Mouse (Mus musculus) embryo, embryonic 10.5 days (tissue): ENCODE data around the gene H1f0.

ENCODE experiments used
- DNase-seq: peaks from one replicate; pipeline ENCODE4 v3.0.0-alpha.2; 2015; ENCODE audit warnings: low spot score

The H1f0 gene

DNA sequence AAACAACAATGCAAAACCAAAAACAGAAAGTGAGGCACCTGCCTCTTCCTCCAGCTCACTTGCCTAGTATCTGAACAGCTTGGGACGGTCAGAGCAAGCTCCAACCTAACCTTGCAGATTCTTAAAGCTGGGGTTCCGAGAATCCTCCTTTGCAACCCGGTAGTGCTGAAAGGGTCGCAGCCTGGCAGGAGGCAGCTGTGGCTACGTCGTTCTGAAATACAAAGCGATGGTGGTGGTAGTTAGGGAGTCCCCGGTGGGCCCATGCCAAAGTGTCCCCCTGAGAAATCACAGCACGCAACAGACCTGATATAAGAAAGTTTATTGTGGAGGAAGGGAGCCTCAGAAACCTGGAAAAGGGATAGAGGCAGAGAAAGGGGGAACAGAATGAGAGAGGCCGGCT lies 10.1 kb downstream of the H1f0 start:
- DNase-seq, result no peak

DNA sequence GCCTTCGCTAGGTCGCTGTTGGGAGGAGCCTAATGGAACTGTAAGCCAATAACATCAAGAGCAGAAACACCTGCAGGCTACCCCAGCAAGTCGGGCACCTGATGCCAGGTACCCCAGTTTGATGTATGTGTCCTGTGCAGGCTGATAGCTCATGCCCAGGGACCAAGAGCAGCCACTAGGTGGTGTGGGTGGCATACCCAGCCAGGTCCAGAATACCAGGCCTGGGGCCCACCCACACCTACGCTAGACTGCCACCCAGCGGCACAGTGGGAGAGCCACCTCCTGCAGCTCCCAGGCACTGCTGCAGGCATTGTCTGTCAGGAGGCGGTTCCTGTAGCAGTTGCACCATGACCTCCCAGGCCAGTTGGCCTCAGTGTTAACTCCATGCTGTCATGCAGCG lies 10.6 kb downstream of the H1f0 start:
- peak; percentile 78 for DNase-seq

DNA sequence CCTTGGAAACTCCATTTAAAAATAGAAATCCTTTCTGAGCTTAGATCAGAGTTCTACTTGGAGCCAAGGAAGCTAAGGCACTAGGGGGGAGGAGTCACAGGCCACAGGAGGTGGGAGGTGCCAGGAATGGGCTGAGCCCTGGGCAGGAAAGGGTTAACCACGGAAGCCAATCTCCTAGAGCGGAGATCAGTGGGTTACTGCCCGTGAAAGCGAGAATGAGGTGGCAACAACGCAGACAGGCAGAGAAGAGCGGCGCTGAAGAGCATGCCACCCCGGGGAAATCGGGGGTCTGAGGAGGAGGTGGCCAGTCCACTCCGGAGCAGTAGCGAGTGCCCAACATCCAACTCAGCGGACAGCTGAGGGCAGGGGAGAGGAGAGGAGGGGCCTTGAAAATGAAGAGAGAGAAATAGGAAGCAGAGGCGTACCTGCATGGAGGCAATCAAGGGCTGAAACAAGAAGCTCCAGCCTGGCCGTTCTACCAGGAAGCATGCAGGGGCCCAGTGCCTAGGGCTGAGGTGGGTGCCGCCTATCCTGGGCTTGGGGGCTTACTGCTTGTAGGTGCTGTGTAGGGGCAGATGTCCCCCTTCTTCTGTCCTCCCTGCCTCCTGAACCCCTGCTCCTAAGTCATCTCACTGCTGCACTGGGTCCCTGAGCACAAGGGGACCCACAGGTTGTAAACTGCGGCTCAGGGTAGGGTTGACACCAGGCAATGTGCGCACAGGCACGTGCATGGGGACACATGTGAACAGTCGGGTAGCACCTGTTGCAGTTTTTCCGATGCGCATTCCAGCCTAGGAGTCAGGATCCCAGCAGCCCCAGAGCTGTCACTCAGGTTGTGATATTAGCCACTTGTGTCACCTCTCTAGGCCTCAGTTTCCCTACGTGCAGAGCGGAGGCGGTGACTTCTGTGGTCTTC lies 12.5 kb downstream of the H1f0 start:
- peak; percentile 52 for DNase-seq

DNA sequence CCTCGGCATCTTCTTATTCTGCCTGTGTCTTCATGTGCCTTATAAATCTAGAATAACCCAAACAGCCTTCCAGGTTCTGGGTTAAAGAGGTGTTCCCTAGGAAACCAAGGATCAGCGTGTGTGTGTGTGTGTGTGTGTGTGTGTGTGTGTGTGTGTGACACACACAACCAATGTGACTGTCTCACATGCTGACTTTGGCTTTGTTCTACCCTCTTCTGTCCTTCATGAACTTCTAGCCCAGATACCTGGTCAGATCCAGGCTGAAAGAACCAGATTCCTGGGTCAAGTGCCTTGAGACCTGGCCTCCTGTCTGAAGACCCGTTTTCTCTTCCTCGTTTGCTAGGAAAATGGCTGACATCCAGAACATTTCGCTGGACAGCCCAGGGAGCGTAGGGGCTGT lies 13.3 kb downstream of the H1f0 start, which contains the start of gene Galr3:
TSS of gene Galr3 (plus strand) at position 301 of the 400 bp plus-strand sequence.
- DNase-seq, result no peak

DNA sequence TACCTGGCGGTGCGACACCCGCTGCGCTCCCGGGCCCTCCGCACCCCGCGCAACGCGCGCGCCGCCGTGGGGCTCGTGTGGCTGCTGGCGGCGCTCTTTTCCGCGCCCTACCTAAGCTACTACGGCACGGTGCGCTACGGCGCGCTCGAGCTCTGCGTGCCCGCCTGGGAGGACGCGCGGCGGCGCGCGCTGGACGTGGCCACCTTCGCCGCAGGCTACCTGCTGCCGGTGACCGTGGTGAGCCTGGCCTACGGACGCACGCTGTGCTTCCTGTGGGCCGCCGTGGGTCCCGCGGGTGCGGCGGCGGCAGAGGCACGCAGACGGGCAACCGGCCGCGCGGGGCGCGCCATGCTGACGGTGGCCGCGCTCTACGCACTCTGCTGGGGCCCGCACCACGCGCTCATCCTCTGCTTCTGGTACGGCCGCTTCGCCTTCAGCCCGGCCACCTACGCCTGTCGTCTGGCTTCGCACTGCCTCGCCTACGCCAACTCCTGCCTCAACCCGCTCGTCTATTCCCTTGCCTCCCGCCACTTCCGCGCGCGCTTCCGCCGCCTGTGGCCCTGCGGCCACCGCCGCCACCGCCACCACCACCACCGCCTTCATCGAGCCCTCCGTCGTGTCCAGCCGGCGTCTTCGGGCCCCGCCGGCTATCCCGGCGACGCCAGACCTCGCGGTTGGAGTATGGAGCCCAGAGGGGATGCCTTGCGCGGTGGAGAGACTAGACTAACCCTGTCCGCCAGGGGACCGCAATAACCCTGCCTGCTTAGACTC lies 14.7 kb downstream of the H1f0 start:
- peak; percentile 60 for DNase-seq

DNA sequence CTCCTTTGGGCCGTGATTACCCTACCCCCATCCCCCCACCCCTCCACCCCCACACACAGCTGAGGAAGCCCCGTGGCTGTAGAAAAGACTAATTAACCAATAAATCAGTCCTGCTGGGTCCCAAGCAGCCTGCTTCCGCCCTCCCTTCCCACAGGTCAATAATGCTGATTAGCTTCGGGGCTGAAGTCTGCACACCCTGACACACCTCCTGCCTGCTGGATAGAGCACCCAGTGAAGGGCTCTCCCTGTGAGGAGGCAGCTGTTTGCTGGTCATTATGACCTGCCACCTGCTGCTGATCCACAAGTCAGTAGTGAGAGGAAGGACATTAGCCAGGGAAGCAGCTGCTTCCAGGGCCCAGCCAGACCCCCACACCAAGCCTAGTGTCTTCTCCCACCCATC lies 16.6 kb downstream of the H1f0 start:
- peak; percentile 56 for DNase-seq

DNA sequence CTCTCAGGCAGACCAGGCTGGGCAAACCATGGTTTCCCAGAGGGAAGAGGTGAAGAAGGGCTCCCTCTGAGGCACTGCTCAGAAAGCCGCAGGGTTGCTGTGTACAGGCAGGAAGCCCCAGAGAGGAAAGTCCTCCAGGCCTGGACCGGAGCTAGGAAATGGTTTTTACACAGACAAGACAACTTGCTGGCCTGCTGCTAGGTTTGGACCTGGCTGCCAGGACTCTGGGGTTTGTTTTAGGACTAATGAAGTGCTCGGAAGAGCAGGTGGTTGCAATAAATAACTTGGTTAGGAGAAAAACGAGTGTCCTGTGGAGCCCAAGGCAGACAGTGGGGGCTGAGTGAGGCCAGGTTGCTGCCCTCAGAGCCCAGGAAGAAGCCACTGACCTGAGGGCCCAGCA lies 19.9 kb downstream of the H1f0 start:
- DNase-seq, result no peak

DNA sequence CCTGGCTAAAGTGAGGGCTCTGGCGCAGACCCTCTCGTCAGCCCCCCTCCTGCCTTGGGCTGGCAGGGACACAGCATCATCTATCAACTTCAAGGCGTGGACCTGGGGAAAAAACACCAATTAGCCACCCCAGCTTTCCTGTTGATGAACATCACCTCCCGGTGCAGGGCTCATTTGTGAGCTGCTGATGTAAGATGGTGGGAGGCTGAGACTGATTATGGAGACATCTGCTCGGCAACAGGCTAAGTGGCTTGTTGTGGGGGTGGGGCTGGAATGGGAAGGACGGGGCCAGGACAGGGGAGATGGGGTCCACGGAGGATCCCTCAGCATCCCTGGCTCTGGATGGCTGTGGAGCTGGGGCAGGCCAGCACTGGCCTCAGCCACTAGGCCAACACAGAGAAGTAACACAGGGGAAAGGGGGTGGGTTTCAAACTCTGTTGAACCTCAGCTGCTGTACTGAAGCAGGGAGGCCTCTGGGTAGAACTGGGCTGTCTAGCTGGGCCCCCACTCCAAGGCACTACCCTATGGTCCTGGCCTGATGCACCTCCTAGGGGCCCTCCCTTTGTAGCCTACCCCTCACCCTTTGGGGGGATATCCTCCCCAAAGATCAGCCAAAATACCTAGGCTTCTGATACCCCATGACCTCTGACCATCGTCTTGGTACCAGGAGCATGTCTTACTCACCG lies 22.1 kb downstream of the H1f0 start:
- DNase-seq, result no peak

DNA sequence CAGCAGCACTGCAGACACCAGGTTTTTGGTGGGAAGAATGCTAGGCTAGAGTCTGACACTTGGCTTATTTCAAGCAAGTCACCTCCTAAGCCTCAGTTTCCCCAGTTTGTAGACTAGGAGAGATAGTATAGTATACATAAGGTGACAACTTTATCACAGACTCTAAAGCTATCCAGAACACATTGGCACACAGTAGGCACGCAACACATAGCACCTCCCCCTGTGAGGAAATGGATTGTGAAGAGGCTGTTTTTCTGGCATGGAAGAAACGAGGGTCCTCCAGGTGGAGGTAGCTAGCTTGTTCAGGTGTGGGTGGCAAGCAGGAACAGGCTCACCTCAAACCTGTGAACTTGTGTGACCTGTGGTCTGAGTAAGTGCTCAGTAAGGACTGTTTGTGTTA lies 22.7 kb downstream of the H1f0 start:
- DNase-seq, result no peak

DNA sequence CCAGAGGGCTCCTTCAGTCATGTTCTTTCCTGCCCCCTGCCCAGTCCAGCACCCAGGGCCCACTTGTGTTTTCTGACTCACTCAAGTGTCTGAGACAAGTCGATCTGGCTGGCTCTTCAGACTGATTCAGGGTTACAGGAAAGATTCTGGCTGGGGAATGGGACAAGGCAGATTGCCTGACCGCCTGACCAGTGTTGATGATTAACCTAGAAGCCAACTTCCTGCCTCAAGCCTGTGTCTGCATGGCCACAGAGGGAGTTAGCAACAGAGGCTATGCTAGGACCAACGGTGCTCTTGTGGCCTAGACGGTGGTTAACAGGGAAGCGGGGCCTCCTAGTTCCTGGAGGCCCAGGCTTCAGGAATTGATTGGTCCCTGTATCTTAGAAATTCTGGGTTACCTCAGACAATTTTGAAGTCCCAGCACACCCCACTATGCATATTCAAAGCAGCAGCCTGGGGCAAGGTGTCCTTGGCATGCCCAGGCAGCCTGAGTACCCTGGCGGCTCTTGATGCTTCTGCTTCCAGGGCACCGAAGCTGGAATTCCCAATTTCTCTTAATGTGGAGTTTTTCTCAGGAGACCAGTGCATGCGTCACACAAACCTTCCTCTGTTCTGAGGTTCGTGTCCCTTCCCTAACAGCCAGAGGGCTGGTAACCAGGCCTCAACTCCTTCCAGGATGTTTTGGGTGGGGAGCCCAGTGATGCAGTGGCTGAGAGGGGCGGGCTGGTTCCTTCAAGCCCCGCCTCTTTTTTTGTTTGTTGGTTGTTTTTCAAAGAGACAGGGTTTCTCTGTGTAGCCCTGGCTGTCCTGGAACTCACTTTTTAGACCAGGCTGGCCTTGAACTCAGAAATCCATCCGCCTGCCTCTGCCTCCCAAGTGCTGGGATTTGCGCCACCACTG lies 23.5 kb downstream of the H1f0 start:
- DNase-seq, result no peak

DNA sequence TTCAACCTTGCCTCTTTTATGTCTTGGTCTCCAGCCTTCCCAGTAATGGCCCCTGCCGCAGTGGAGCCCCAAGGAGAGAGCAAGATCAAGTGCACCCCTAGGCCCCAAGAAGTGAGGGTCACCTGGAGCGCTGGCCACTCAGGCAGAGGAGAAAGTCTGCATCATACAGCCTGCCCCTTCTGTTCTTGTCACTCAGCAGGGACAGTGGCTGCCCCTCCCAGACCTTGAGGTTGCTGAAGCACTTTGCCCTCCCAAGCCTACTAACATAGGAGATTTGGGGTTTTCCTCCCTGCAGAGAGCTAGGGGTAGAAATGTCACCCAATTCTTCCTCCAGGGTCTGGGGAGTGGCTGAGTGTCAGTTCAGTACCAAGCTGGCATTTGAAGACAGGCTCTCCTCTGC lies 24.1 kb downstream of the H1f0 start:
- DNase-seq, result no peak

DNA sequence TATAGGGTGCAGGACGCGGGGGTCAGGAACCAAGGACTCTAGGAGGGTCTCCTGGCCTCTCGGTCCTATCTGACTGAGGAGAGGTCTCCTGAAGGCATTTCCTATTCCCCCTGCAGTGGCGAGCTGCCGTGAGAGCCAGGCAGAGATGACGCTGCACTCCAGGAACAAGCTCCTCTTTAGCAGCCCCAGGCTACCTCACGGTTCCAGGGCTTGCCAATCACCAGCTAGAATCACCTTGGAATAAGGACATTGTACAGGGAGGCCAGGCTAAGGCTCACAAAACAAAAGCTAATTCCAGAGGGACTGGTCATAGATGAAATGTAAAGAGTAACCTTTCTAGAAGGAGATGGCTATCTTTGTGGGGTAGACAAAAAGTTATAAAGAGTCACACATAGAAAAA lies 28.4 kb downstream of the H1f0 start:
- no peak for DNase-seq

DNA sequence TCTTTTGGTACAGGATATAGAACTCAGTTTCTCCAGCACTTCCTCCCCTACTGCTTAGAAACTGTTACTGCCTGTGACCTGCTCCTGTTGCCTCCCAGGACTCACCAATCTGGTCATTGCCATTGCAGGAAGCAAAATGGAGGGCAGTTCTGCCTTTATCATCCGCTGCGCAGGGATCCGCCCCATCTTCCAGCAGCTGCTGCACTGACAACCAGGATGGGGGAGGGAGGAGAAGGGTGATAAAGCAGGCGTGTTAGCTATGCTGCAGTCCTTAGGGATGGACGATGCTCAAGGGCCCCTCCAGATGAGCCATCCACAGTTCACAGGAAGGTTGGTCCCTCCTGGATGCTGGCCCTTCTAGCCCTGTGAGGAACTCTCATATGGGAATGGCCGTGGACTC lies 29.6 kb downstream of the H1f0 start:
- DNase-seq, result no peak

DNA sequence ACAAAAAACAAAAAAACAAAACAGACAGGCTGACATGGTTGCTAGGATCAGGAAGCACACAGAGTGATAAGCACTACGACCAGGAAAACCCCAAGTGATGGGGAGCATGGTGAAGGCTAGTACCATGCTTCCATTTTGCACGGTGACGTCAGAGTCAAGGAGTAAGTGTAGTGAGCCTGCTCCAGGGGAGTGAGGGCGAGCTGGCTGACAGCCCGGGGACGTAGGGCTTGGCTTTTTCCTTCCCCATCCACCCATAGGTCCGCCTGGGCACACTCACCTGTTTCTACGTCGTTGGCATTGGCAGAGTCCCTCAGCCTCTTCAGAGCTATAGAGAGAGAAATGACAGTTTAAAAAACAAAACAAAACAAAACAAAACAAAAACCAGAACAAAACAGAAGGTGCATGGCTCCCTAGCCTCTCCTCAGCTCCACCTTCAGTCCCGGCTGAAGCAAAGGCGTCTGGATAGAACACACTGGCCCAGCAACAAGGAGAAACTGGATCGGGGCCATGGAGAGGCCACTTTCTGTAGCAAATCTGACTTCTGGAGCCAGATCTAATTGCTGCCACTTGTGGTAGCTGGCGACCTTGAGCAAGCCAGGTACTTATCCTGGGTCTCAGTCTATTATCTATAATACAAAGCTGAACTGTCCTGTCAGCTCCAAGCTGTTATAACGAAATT lies 32.8 kb downstream of the H1f0 start:
- no peak for DNase-seq

DNA sequence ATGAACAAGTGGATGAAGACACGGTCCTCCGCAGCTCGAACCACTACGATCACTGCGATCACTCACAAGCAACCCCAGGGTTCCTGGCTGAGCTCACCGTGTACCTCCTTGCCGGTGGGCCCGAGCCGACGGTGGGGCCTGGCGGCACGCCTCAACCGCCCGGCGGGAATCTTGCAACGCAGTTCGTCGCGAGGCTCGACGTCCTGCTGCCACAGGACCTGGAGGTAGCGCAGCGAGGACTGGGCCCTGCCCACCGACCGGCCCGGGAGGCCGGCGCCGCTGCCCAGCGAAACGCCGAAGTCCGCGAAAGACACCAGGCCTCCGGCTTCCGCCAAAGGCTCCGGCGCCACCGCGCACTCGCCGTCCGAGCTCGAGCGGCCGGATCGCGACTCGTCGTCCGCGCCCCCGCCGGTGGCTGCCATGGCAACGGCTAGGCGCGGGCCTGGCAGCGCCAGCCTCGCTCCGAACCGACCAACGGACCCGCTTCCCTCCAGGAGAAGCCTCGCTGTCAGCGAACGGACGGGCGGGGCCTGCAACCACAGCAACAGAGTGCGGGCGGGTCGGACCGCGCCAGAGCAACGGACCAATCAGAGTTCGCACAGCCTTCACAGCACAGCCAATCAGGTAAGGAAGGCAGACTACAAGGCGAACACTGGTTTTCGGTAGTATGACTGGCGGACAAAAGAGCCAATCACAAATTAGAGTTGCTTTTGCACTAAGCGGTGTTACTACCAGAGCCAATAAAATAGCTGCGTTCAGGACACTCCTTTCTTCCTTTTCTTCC lies 34.3 kb downstream of the H1f0 start, which contains the start of gene Ankrd54:
TSS of gene Ankrd54 (minus strand) at position 518 of the 784 bp plus-strand sequence.
- peak; percentile 100 for DNase-seq

DNA sequence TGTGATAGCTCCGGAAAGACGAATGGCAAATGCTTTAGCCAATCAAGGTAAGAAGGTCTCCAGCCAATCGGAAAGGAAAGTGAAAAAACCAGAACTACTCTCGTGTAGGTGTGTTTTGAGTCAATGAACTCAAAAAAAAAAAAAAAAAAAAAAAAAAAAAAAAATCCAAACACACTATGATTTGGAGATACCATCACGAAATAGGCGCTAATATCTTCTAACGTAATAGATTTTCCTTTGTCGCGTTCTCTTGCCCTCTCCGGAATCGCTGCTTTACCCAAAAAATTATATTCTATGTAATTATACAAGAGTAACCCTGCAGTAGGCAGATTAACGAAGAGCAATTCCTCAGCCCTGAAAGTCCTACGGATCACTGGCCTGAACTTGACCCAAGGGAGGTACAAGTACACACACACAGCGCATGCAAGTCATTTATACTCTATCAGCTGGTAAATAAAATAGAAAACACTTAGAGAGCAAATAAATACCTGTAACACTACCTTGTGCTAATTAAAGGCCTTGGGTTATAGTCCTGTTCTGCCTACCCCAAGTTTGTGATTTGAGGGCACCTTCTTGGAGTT lies 35.0 kb downstream of the H1f0 start:
- no peak for DNase-seq

DNA sequence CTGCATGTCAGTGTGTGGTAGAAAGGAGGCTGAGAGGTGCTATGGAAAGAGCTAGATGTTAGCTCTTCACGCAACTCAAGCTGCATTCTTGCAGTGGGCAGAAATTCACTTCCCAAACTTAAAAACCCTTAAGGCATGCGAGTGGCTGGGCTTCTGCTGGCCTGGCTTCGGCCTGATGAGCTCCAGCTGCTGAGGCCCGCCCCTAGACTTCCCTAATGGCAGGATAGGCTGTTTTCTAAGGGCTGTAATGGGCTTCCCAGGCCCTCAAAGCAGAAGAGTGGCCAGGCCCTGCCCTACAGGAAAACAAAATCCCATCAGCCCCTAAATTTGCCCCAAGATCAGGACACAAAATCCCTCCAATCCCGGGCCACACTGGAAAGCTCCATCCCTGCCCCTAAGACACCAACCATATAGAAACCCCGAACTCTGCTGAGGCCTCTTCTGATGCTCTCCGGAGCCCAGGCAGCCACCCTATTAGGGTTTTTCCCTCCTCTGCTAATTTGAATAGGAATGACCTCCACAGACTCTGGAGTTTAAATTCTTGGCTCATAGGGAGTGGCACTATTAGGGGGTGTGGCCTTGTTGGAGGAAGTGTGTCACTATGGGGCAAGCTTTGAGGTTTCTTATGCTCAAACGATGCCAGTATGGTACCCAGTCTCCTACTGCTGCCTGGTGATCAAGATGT lies 37.0 kb downstream of the H1f0 start:
- no peak for DNase-seq

DNA sequence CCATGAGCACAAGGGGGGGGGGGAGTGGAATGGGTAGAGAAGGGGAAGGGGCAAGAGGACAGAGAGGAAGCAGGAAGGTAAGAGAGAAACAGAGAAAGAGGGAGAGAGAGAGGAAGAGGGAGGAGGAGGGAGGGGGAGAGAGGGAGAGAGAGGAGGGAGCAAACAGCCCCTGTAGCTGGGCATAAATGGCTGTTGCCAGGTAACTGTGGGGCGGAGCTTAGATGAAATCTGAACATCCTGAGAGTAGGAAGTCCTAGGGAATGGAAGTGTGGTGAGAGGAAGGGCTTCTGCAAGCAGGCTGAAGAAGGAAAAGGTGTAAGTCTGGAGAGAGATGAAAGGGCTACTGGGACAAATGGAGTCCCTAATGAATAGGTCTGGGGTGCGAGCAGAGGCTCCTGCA lies 38.0 kb downstream of the H1f0 start:
- DNase-seq, result peak; percentile 45

DNA sequence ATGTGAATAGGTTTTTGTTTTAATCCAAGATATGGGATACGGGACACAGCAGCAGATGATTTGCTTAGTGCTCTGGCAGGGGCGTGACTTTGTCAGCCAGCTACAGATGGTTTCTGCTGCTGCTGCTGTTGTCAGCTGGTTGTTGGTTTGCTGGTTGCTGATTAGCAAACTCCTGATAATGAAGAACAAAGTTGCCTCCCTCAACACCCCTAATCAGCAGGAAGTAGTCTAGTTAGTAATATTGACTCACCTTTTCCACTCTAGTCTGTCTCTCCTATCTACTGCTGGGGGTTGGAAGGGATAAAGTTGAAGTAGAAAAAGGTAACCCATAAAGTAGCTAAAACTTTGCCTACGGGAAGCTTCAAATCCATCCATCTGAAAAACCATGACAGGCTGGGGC lies 39.4 kb downstream of the H1f0 start:
- DNase-seq, result no peak
